ENCODE assay signal across 26 mouse cellular contexts in the genomic region with DNA sequence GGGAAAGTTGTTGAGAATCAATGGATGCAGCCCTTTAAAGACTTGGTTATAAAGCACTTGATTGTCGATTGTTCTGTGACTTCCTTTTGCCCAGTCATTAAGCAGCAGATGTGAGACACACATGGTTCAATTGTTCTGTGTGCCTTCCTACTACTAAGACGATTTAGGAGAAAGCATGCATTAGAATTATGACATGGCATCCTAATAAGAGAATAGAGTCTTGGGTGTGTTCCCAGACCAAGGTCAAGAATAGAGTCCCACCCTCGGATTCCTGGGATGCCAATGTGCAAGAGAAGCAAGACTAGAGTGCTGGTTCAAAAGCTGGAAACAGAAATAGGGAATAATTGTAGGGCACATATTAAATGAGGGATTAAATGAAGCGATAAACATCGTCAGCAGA.
A peak's percentile ranks its signal among the peaks of the same experiment; 100 is the strongest.
DNase-seq lines count a peak whose midpoint lies in the region; ATAC-seq and TF ChIP-seq lines count a peak whose summit lies in the region.
"Had no signal": no experiment of that assay in that cellular context is flagged by ENCODE, and none has a peak within 500 bp of the region (broad histone marks: within the 10 kb centered on the region; RNA-seq: fewer than 3 reads in every experiment).

No protein-coding gene starts in this region.

- no peak for TF ChIP-seq EP300 in stomach, postnatal 0 days (optimal IDR thresholded peaks at IDR 0.05)

- no peak overlapping the region for H3K4me3 ChIP-seq in embryonic facial prominence, embryonic 14.5 days (ENCODE audit: low read depth, low read length)
- no peak overlapping the region for H3K4me3 ChIP-seq in embryonic facial prominence, embryonic 10.5 days
- H3K4me3 ChIP-seq in intestine, embryonic 16.5 days (ENCODE audit: low read length), result no peak overlapping the region
- no peak overlapping the region for H3K4me3 ChIP-seq in stomach, postnatal 0 days (ENCODE audit: low read depth, low read length)
- H3K4me3 ChIP-seq: embryonic facial prominence, embryonic 15.5 days; heart, embryonic 12.5 days; midbrain, embryonic 12.5 days; neural tube, embryonic 12.5 days had no signal

- H3K9ac ChIP-seq in embryonic facial prominence, embryonic 14.5 days (ENCODE audit: low read depth, low read length), result no peak overlapping the region
- no peak overlapping the region for H3K9ac ChIP-seq in intestine, embryonic 16.5 days (ENCODE audit: low read depth, low read length)
- no peak overlapping the region for H3K9ac ChIP-seq in stomach, postnatal 0 days (ENCODE audit: low read length)
- H3K9ac ChIP-seq: embryonic facial prominence, embryonic 15.5 days; heart, embryonic 12.5 days; midbrain, embryonic 12.5 days; neural tube, embryonic 12.5 days had no signal

- H3K9me3 ChIP-seq in embryonic facial prominence, embryonic 14.5 days (ENCODE audit: control insufficient read depth, low read length), result no peaks in the 10 kb centered on the region
- no peaks in the 10 kb centered on the region for H3K9me3 ChIP-seq in embryonic facial prominence, embryonic 10.5 days
- no peaks in the 10 kb centered on the region for H3K9me3 ChIP-seq in intestine, embryonic 16.5 days (ENCODE audit: control insufficient read depth, low read length)
- H3K9me3 ChIP-seq in stomach, postnatal 0 days (ENCODE audit: control insufficient read depth, low read length), result no peaks in the 10 kb centered on the region
- H3K9me3 ChIP-seq: embryonic facial prominence, embryonic 15.5 days; heart, embryonic 12.5 days; midbrain, embryonic 12.5 days; neural tube, embryonic 12.5 days had no signal

- no peak for ATAC-seq in embryonic facial prominence, embryonic 14.5 days (ENCODE audit: low read depth)
- ATAC-seq in intestine, embryonic 16.5 days, result peak; percentile 30; the same call in 1 of the 2 replicates
- no peak for ATAC-seq in stomach, postnatal 0 days (ENCODE audit: low FRiP score, low TSS enrichment)
- ATAC-seq: forebrain, embryonic 16.5 days; hindbrain, postnatal 0 days had no signal

- peak; percentile 36 for DNase-seq in embryonic facial prominence, embryonic 14.5 days (ENCODE audit: low spot score)
- DNase-seq in embryonic facial prominence, embryonic 10.5 days (ENCODE audit: low spot score), result no peak
- DNase-seq in 3134 (ENCODE audit: extremely low read depth, insufficient read length, low spot score) (peak; percentile 59), NIH3T3 (ENCODE audit: low read depth) (peak; percentile 29)
- no peak for DNase-seq in neural tube, embryonic 10.5 days (ENCODE audit: extremely low spot score, low spot score)
- DNase-seq in stomach, postnatal 0 days (ENCODE audit: low spot score), result no peak
- no peak for DNase-seq in left cerebral cortex, adult 9 months (ENCODE audit: low spot score in 2 of 2)
- DNase-seq: cerebellum, adult 18-20 months; cerebellum, postnatal 14 days; embryo, embryonic 11 days; gastrocnemius, postnatal 14 days; heart, adult 11 months; kidney, adult 18-20 months; kidney, postnatal 25 days; lung, adult 18-20 months; lung, postnatal 10 days; right cerebral cortex, postnatal 4 days; thymus, postnatal 25 days had no signal

- H3K27me3 ChIP-seq in embryonic facial prominence, embryonic 14.5 days (replicated peaks; ENCODE audit: control insufficient read depth, insufficient read depth, low read length), result no peaks in the 10 kb centered on the region
- H3K27me3 ChIP-seq in embryonic facial prominence, embryonic 10.5 days (replicated peaks; ENCODE audit: low read depth, poor library complexity, severe bottlenecking), result no peaks in the 10 kb centered on the region
- H3K27me3 ChIP-seq in intestine, embryonic 16.5 days (replicated peaks; ENCODE audit: control insufficient read depth, insufficient read depth, low read length), result no peaks in the 10 kb centered on the region
- H3K27me3 ChIP-seq in stomach, postnatal 0 days (ENCODE audit: control insufficient read depth, insufficient read depth, low read length), result no peaks in the 10 kb centered on the region
- H3K27me3 ChIP-seq: embryonic facial prominence, embryonic 15.5 days; heart, embryonic 12.5 days; midbrain, embryonic 12.5 days; neural tube, embryonic 12.5 days had no signal

- no peaks in the 10 kb centered on the region; the same call in 1 of the 2 replicates for H3K4me1 ChIP-seq in embryonic facial prominence, embryonic 14.5 days (ENCODE audit: control insufficient read depth, insufficient read depth, low read length)
- peaks cover 3% of the 10 kb centered on the region for H3K4me1 ChIP-seq in embryonic facial prominence, embryonic 10.5 days
- no peaks in the 10 kb centered on the region for H3K4me1 ChIP-seq in intestine, embryonic 16.5 days (ENCODE audit: control insufficient read depth, insufficient read depth, low read length)
- H3K4me1 ChIP-seq in stomach, postnatal 0 days (replicated peaks; ENCODE audit: control insufficient read depth, insufficient read depth), result no peaks in the 10 kb centered on the region
- H3K4me1 ChIP-seq: midbrain, embryonic 12.5 days; neural tube, embryonic 12.5 days had no signal

- H3K36me3 ChIP-seq in embryonic facial prominence, embryonic 14.5 days (ENCODE audit: control insufficient read depth, insufficient read depth, low read length), result no peaks in the 10 kb centered on the region
- H3K36me3 ChIP-seq in embryonic facial prominence, embryonic 10.5 days (replicated peaks), result no peaks in the 10 kb centered on the region
- no peaks in the 10 kb centered on the region for H3K36me3 ChIP-seq in intestine, embryonic 16.5 days (ENCODE audit: control insufficient read depth, insufficient read depth, low read length)
- H3K36me3 ChIP-seq in stomach, postnatal 0 days (ENCODE audit: control insufficient read depth, insufficient read depth, low read length), result no peaks in the 10 kb centered on the region
- H3K36me3 ChIP-seq: embryonic facial prominence, embryonic 15.5 days; heart, embryonic 12.5 days; midbrain, embryonic 12.5 days; neural tube, embryonic 12.5 days had no signal

- H3K4me2 ChIP-seq in embryonic facial prominence, embryonic 14.5 days (ENCODE audit: low read depth, low read length), result no peak overlapping the region
- no peak overlapping the region for H3K4me2 ChIP-seq in intestine, embryonic 16.5 days (ENCODE audit: low read depth, low read length)
- H3K4me2 ChIP-seq in stomach, postnatal 0 days (replicated peaks; ENCODE audit: low read depth), result no peak overlapping the region
- H3K4me2 ChIP-seq: embryonic facial prominence, embryonic 15.5 days; heart, embryonic 12.5 days; liver, embryonic 11.5 days; midbrain, embryonic 12.5 days; neural tube, embryonic 12.5 days had no signal

- 51% methylated on average over 5 of the region's 5 CpGs for WGBS in embryonic facial prominence, embryonic 14.5 days
- WGBS in embryonic facial prominence, embryonic 10.5 days, result 64% methylated on average over 5 of the region's 5 CpGs
- 52% methylated on average over 5 of the region's 5 CpGs for WGBS in intestine, embryonic 16.5 days
- 59% methylated on average over 5 of the region's 5 CpGs for WGBS in stomach, postnatal 0 days

- no peak for TF ChIP-seq CTCF in stomach, postnatal 0 days (IDR thresholded peaks at IDR 0.05; ENCODE audit: low read depth)

- H3K27ac ChIP-seq in embryonic facial prominence, embryonic 14.5 days (replicated peaks; ENCODE audit: low read depth, low read length), result no peak overlapping the region
- no peak overlapping the region for H3K27ac ChIP-seq in embryonic facial prominence, embryonic 10.5 days (replicated peaks)
- H3K27ac ChIP-seq in intestine, embryonic 16.5 days (ENCODE audit: low read length), result no peak overlapping the region
- H3K27ac ChIP-seq in stomach, postnatal 0 days (replicated peaks), result no peak overlapping the region
- H3K27ac ChIP-seq: embryonic facial prominence, embryonic 15.5 days; hindbrain, postnatal 0 days; midbrain, embryonic 12.5 days; neural tube, embryonic 12.5 days had no signal

Comparison
In these comparisons a context has a peak if more than half of its experiments do, and no peak if none do; other contexts are left out.
1. DNase-seq: peak in embryonic facial prominence, embryonic 14.5 days (single experiment), 3134 (single experiment) and NIH3T3 (single experiment); none in embryonic facial prominence, embryonic 10.5 days (single experiment), neural tube, embryonic 10.5 days (single experiment), stomach, postnatal 0 days (single experiment) and left cerebral cortex, adult 9 months (0 of 2).